Mouse (Mus musculus): ENCODE measurements around the gene Tlr13.

The Tlr13 gene

GRCm38 (mm10) chrX:106142936-106143335 is at the start of gene Tlr13:
TSS of gene Tlr13 (plus strand) at chrX:106143204.
- no peak for DNase-seq

GRCm38 (mm10) chrX:106105464-106105863 is 37.5 kb upstream of the Tlr13 start:
- DNase-seq: peak; percentile 5 to 19

DNA sequence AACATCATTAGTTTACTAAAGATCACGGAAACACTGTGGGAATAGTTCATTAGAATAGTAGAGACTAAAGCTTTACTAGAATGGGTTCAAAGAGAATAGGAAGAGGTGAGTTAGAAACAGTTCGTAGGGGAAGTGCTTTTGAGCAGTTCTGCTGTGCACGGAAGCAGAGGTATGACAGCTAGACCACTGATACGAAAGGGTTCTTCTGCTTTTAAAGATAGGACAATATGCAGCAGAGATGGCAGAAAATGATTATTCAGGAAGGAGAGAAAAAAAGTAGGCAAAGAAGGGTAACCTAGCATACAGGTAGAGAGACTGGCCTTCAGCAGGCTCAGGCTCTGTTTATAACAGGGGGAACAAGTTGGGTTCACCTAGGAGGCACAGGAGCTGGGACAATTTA is 29.1 kb upstream of the Tlr13 start:
- no peak for DNase-seq

- DNase-seq: no peak
Measured at GRCm38 (mm10) chrX:106114674-106115073, 28.3 kb upstream of the Tlr13 start.

DNA sequence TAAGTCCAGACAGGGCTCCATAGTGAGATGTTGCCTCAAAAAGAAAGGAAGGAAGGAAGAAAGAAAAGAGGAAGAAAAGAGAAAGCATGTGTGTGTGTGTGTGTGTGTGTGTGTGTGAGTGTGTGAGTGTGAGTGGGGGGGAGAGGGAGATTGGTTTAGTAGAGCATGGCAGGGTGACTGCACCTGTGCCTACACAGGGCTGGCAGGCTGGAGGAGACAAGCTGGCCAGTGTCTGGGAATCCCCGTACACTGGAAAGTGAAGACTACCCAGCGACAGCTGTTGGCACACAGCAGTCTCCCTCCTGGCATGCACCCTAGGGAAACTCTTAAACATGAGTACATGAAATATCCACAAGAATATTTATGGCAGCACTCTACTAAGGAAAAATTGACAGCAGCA is 20.2 kb upstream of the Tlr13 start:
- no peak for DNase-seq

- no peak for DNase-seq
Measured at GRCm38 (mm10) chrX:106128283-106128682, 14.7 kb upstream of the Tlr13 start.

DNA sequence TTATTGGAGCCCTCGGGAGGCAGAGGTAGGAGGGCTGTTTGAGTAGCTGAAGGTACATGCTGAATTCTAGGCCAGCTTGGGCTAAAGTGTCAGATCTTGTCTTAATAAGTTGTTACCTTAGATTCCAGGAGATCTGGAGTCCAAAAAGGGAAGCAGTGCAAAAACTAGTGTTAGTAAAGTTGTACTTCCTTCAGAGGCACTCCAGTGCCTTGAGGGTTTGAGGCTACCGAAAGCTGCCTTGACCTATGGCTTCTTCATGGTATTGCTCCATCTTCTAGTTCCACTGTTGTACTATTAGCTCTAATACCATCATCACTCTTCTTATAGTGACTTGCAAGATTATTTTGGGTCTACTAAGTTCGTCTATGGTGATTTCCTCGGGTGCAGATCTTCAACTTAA is 13.1 kb upstream of the Tlr13 start:
- no peak for DNase-seq

GRCm38 (mm10) chrX:106134916-106135315 is 8.1 kb upstream of the Tlr13 start:
- no peak for DNase-seq

DNA sequence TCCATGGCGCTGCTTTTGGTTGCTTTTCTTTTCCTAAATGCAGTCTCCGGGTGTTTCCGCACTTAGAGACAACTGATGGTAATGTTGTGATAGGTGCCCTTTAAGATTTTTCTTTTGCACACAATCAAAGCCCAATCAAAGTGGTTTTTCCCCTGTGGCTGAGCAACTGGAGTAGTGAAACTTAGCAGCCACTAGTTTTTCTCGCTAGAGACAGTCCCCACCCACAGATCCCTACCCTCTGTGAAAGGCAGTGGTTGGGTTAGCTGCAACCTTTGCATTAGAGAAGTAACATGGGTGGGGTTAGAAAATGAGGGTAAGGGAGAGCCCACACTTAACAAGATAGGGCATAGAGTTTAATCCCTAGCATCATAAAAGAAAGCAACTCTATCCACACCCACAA is 7.5 kb upstream of the Tlr13 start:
- peak; percentile 3 to 14 for DNase-seq

DNA sequence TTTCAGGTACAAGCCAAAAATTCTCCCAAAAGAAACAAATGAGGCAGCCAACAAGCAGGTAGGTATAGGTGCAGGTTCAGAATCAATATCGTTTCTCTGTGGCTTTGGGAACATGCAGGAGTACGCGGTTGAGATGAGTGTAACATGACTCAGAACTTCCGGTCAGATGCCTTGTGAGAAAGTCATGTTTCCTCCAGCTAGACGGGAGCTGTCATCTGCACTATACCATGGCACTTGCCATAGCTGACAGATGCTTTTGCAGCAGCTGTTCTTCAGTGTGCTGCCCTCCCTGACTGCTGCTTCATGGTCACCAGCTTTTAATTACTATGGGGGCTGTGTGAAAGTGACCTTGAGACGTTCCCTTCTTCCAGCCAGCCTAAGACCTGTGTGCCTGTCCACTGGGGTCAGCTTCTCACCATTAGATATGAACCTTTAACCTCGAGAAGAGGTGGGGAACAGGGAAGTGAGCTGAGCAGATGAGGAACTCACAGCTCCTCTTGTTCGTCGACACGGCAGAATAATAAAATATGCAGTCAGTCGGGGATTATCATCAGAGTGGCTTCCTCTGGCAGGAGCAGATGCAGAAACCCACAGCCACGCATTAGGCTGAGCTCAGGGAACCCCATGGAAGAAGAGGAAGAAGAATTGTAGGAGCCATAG is 7.0 kb upstream of the Tlr13 start:
- DNase-seq: peak; percentile 28 to 41

DNA sequence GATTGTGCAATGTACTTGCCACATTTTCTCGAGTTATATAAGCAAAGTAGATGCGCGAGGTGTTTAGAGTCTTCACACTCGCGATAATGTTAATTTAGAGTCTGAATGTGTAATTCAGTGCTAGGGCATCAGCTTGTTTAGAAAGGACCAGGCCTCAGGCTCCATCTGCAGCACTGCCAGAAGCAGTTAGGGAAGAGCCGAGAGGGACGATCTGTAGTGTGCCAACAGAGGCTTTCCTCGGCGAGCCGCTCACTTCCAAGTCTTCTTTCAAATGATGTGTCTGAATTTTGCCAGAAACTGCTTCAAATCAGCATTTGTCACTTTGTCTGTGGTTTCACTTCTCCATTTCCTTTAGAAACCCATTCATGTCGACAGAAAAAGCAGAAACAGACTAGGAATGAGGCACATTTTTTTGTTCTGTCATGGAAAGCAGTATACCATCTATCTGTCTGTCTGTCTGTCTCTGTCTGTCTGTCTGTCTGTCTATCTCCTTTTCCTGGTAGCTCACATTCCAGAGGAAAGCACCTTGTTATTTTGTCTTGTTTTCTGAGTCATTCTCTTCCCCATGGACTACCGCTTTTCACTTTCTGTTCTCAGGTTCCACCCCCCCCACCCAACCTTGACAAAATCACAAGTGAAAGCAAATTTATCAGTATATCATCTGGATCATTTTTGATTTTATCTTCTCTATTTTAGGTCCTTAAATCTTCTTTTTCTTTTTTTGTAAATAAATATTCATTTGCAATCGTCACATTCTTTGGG is 3.5 kb upstream of the Tlr13 start:
- DNase-seq: peak; percentile 32 to 41

GRCm38 (mm10) chrX:106148185-106148584 is 5.2 kb downstream of the Tlr13 start:
- no peak for DNase-seq

GRCm38 (mm10) chrX:106149460-106149859 is 6.5 kb downstream of the Tlr13 start:
- no peak for DNase-seq

GRCm38 (mm10) chrX:106154180-106154586 is 11.2 kb downstream of the Tlr13 start:
- no peak for DNase-seq

DNA sequence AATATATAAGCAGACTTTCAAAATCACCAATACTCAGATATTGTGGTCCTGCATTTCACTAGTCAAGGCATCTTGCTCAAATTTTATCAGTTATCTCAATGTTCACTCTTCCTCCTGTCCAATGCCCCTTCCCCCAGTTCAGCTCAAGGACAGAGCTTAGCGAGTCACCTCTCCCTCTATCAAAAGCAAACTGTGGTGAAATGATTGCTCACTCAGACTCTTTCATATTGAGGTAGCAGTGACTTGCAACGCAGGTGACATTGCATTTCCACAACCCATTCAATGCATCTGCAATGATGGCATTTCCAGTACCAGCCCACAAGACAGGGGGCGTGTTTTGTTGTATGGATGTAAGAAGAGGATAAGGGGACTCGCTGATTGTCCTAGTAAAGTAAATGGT is 12.9 kb downstream of the Tlr13 start:
- no peak for DNase-seq

- DNase-seq: no peak
Measured at GRCm38 (mm10) chrX:106163995-106164394, 21.0 kb downstream of the Tlr13 start.

- DNase-seq: no peak
Measured at GRCm38 (mm10) chrX:106164555-106164954, 21.6 kb downstream of the Tlr13 start.

- peak; percentile 8 to 12 for DNase-seq
Measured at GRCm38 (mm10) chrX:106165089-106165488, 22.1 kb downstream of the Tlr13 start.

- DNase-seq: peak; percentile 72 to 77
Measured at GRCm38 (mm10) chrX:106171106-106171852, 28.3 kb downstream of the Tlr13 start.

GRCm38 (mm10) chrX:106171853-106172154 is 28.8 kb downstream of the Tlr13 start:
- no peak for DNase-seq

DNA sequence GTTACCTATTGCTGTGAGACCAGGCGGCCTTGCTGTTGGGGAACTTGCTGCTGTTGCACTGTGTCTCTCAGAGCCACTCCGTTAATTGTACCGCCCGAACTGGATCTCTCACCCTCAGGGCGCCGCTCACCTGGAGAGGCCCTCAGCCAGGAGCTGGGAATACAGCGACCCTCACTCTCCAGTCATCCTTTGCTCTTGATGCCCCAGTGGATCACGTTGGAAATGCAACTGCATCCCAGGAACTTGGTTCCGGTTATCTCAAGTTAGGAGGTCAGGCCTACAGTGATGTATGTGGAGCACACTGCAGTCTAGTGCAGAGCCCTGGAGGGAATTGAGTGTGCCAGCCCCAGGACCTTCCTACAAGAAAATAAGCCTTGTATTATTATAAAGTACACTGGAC is 33.3 kb downstream of the Tlr13 start:
- no peak for DNase-seq

- DNase-seq: no peak
Measured at GRCm38 (mm10) chrX:106184279-106184678, 41.3 kb downstream of the Tlr13 start.

GRCm38 (mm10) chrX:106185706-106186105 is 42.7 kb downstream of the Tlr13 start:
- DNase-seq: no peak
